11 mouse cellular contexts compared by ENCODE assay signal in the genomic region with DNA sequence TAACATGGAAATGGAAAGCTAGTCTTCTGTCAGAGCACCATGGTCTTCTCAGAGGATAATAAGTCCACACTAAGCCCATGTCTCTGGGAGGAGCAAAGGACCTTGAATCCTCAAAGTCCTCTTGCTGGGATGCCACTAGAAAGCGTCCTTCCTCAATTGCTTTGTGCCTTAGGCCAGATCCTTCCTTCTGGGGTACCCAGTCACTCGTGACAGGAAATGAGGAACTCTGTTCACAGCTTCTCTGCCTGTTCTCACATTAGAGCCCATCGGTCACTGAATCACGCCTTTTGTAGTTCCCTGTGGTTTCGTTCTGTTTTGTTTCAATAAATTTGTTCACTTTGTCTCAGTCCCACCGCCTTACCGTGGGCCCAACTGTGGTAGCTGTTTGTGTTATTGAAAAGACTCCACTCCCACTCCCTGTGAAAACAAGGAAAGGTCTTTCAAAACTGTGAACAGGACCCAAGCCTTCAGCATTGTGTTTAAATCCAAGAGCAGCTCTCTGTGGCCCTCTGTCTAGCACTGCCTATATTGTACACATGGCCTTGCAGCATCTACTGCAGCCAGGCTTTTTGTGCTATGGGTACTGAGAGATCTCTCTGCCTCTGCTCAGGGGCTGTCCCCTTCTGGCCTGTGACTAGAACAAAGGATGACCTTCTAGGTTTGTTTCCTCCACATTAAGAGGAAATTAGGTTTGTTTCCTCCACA.
DNase-seq lines count a peak whose midpoint lies in the region; ATAC-seq and TF ChIP-seq lines count a peak whose summit lies in the region.
"Had no signal": no experiment of that assay in that cellular context is flagged by ENCODE, and none has a peak within 500 bp of the region (broad histone marks: within the 10 kb centered on the region; RNA-seq: fewer than 3 reads in every experiment).

No protein-coding gene starts in this region.

- no peak overlapping the region for H3K4me3 ChIP-seq in kidney, postnatal 0 days (replicated peaks; ENCODE audit: low read depth, low read length)
- H3K4me3 ChIP-seq in brown adipose tissue, adult 24 weeks (ENCODE audit: insufficient read depth, low read depth, low read length) = no peak overlapping the region
- H3K4me3 ChIP-seq in heart, embryonic 12.5 days = no peak overlapping the region
- H3K4me3 ChIP-seq in kidney, embryonic 15.5 days (replicated peaks) = no peak overlapping the region
- H3K4me3 ChIP-seq: neural tube, embryonic 15.5 days had no signal

- no peaks in the 10 kb centered on the region for H3K27me3 ChIP-seq in kidney, postnatal 0 days (ENCODE audit: insufficient read depth, low read length)
- no peaks in the 10 kb centered on the region for H3K27me3 ChIP-seq in heart, embryonic 12.5 days (replicated peaks)
- H3K27me3 ChIP-seq in kidney, embryonic 15.5 days = no peaks in the 10 kb centered on the region
- H3K27me3 ChIP-seq: neural tube, embryonic 15.5 days had no signal

- no peaks in the 10 kb centered on the region for H3K9me3 ChIP-seq in kidney, postnatal 0 days (replicated peaks; ENCODE audit: low read length)
- H3K9me3 ChIP-seq in heart, embryonic 12.5 days (replicated peaks) = no peaks in the 10 kb centered on the region
- H3K9me3 ChIP-seq in kidney, embryonic 15.5 days (replicated peaks) = no peaks in the 10 kb centered on the region
- H3K9me3 ChIP-seq: neural tube, embryonic 15.5 days had no signal

- no peak for ATAC-seq in kidney, postnatal 0 days (replicated peaks; ENCODE audit: low FRiP score, low read depth)
- no peak for ATAC-seq in heart, embryonic 12.5 days (ENCODE audit: insufficient number of reproducible peaks, low FRiP score)
- peak; percentile 85 for ATAC-seq in megakaryocyte, adult 5-6 weeks (ENCODE audit: poor library complexity, severe bottlenecking)
- ATAC-seq in kidney, embryonic 15.5 days (replicated peaks; ENCODE audit: low FRiP score) = no peak
- ATAC-seq: activated CD4-positive, CD25-positive, alpha-beta regulatory T cell, adult 4 months had no signal

- intact Hi-C loops in left cerebral cortex, postnatal 10 days (cut with DNase I) = no loop called here

- H3K4me2 ChIP-seq in kidney, postnatal 0 days (ENCODE audit: low read length) = no peak overlapping the region
- no peak overlapping the region for H3K4me2 ChIP-seq in heart, embryonic 12.5 days
- H3K4me2 ChIP-seq in kidney, embryonic 15.5 days = no peak overlapping the region
- H3K4me2 ChIP-seq: neural tube, embryonic 15.5 days had no signal

- 0 out of 2 replicates have a peak, but pooled peaks cover 3% of the 10 kb centered on the region for H3K4me1 ChIP-seq in kidney, postnatal 0 days (replicated peaks; ENCODE audit: insufficient read depth, low read length)
- H3K4me1 ChIP-seq in brown adipose tissue, adult 24 weeks (ENCODE audit: control insufficient read depth, insufficient read depth, insufficient read length, low read length) = peaks cover 8% of the 10 kb centered on the region
- peaks cover 50% of the 10 kb centered on the region for H3K4me1 ChIP-seq in heart, embryonic 12.5 days (replicated peaks)
- H3K4me1 ChIP-seq in kidney, embryonic 15.5 days = peaks cover 23% of the 10 kb centered on the region

- H3K36me3 ChIP-seq in kidney, postnatal 0 days (ENCODE audit: insufficient read depth, low read length) = no peaks in the 10 kb centered on the region
- no peaks in the 10 kb centered on the region for H3K36me3 ChIP-seq in heart, embryonic 12.5 days
- no peaks in the 10 kb centered on the region for H3K36me3 ChIP-seq in kidney, embryonic 15.5 days
- H3K36me3 ChIP-seq: neural tube, embryonic 15.5 days had no signal

- H3K27ac ChIP-seq in kidney, postnatal 0 days = no peak overlapping the region
- peak overlapping the region; percentile 49 for H3K27ac ChIP-seq in brown adipose tissue, adult 24 weeks (replicated peaks; ENCODE audit: low read depth, low read length)
- peak overlapping the region; percentile 45 for H3K27ac ChIP-seq in heart, embryonic 12.5 days (ENCODE audit: poor library complexity, severe bottlenecking)
- H3K27ac ChIP-seq in kidney, embryonic 15.5 days = no peak overlapping the region

- H3K9ac ChIP-seq in kidney, postnatal 0 days (ENCODE audit: low read depth, low read length) = no peak overlapping the region
- H3K9ac ChIP-seq in heart, embryonic 12.5 days = no peak overlapping the region
- no peak overlapping the region for H3K9ac ChIP-seq in kidney, embryonic 15.5 days
- H3K9ac ChIP-seq: neural tube, embryonic 15.5 days had no signal

- peak; percentile 39 for DNase-seq in kidney, postnatal 0 days (ENCODE audit: low spot score)
- no peak for DNase-seq in kidney, postnatal 14 days
- no peak for DNase-seq in cerebellum, adult 18-20 months
- DNase-seq in left cerebral cortex, postnatal 10 days (ENCODE audit: extremely low spot score in 1 of 2, low spot score in 2 of 2) = no peak
- DNase-seq: lung, postnatal 36 days had no signal

- TF ChIP-seq CTCF in kidney, postnatal 0 days (IDR thresholded peaks at IDR 0.05; ENCODE audit: low read depth) = peak; percentile 38; the same call in 1 of the 2 replicates

- WGBS in kidney, postnatal 0 days = 40% methylated on average over 7 of the region's 7 CpGs
- WGBS in heart, embryonic 12.5 days = 70% methylated on average over 7 of the region's 7 CpGs
- 38% methylated on average over 7 of the region's 7 CpGs for WGBS in kidney, embryonic 15.5 days

Comparison
In these comparisons a context has a peak if more than half of its experiments do, and no peak if none do; other contexts are left out.
1. H3K27ac ChIP-seq: peak in brown adipose tissue, adult 24 weeks (single experiment) and heart, embryonic 12.5 days (single experiment); none in kidney, postnatal 0 days (single experiment) and kidney, embryonic 15.5 days (single experiment).